Mouse (Mus musculus) left cerebral cortex, postnatal 25 days (tissue): ENCODE measurements at regions not wholly inside any gene's neighbourhood (a gene's known extent, or its start where the extent isn't known, plus 50 kb on each side); places are given as distances from the start of the nearest gene placed in this dataset.

Experiments
- DNase-seq, 2 experiments: peaks; one replicate each; pipeline ENCODE4 v3.0.0; 2022; ENCODE audit warnings: low spot score in 2 of 2, mixed read lengths in 1 of 2
- intact Hi-C: fragments of 180-260 bp; cut with DNase I; formaldehyde crosslinking; loops from one replicate; pipeline ENCODE4 v1.15.1; 2025

GRCm38 (mm10) chr13:116028583-116028982 is 280.9 kb downstream of the Isl1 start:
- no peak for DNase-seq
- intact Hi-C loops = no loop called here

DNA sequence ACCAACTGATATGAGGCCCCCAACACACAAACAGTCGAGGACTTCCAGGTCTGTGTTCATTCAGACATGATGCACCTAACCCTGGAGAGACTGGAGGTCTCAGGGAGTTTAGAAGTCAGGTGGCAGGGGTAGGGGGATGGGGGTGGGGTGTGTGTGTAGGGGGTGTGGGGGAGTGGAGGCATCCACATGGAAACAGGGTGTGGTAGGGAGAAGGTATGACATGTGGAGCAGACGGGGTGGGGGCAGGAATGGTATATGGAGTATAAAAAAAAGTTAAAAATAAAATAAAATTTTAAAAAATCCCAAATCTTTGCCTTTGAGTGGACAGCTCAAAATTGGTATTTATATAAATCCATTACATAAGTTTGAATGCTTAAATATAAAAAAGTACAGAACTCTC is 282.3 kb downstream of the Isl1 start:
- intact Hi-C loops = no loop called here
- no peak for DNase-seq

- intact Hi-C loops = no loop called here
Measured at GRCm38 (mm10) chr13:116017886-116018285, 291.6 kb downstream of the Isl1 start.

GRCm38 (mm10) chr13:116003733-116004132 is 305.8 kb downstream of the Isl1 start:
- DNase-seq = no peak
- intact Hi-C loops = no loop called here

More at GRCm38 (mm10) chr13:116017886-116018285, 291.6 kb downstream of the Isl1 start:
- DNase-seq = no peak

DNA sequence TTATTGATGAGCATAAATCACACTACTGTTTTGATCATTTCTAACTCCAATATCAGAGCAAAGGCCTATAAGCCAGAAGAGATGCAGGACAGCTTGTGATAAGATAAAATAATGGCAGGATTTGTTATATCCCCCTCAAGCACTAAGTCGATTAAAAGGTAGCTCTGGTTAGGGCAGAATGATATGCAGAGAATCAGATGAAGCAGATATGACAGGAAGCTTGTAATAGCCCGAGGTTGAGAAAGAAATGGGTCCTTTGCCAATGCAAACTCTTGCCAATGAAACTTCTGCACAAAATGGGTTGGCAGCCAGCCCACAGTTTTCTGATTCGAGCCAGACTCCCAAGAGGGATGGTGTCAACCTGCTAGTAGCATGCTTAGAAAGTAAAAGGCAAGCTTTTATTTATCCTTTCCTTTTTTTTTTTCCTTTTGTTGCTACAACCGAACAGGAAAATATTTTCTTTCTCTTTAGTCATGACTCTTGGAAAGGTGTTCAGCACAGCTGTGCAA is 307.0 kb downstream of the Isl1 start:
- intact Hi-C loops = no loop called here
- DNase-seq = peak; percentile 47 to 61

- intact Hi-C loops = no loop called here
- DNase-seq = no peak
Measured at GRCm38 (mm10) chr13:115990591-115990990, 318.9 kb downstream of the Isl1 start.

- intact Hi-C loops = no loop called here
- DNase-seq = no peak
Measured at GRCm38 (mm10) chr13:115989091-115989490, 320.4 kb downstream of the Isl1 start.

DNA sequence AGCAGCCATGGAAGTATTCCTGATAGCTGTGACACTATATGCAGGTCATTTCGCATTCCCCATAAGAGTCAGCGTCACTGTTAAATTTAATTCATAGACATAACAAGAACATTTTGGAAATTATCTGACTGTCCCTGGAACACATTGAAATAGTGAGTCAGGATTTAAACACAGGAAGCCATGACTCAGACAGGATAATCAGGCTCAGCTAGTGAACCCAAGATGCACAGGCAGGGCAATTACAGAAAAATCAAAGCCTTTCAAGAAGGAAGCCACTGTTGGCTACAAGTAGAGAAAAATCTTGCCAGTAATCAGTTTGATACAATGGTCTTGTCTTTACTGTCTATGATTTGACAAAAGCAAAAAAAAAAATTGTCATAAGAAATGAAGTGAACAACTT is 323.2 kb downstream of the Isl1 start:
- intact Hi-C loops = no loop called here
- peak in 1 of 2 experiments; percentile 30 for DNase-seq

DNA sequence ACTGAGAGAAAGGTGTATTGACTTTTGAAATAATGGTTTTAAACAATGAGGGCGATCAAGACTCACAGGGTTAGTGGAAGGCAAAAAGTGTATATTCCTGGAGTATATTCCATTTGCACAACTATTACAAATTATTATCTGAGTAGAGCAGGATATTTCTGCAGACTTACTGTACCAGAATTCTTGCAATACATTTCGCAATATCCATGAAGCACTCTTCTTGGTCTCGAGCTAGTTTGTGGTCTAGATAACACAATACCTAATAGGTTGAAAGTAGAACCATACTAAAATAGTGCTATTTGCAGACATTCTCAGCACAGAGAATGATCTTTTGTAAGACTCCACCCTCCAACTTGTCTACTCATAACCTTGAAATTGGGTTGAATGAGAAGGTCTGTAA is 323.8 kb downstream of the Isl1 start:
- intact Hi-C loops = no loop called here
- DNase-seq = no peak

DNA sequence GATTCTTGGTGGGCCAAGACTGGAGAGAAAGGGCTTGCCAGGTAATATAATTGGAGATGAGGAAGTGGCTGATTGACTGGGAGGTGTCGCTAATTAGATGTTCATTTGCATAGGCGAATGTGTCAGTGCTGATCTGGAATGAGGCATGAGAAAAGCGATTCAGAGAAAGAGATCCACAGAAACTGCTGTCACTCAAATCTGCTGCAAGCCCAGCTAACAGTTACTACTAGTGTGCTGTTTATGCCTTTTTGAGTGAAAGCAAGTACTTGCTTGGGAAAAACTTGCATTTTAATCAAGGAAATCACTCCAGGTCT is 331.6 kb downstream of the Isl1 start:
- intact Hi-C loops = no loop called here
- DNase-seq = no peak

- intact Hi-C loops = no loop called here
- DNase-seq = no peak
Measured at GRCm38 (mm10) chr13:115977118-115977889, 332.2 kb downstream of the Isl1 start.
